Mouse (Mus musculus): ENCODE measurements at regions not wholly inside any gene's neighbourhood (a gene's known extent, or its start where the extent isn't known, plus 50 kb on each side); places are given as distances from the start of the nearest gene placed in this dataset.

- no peak for TF ChIP-seq TCF12 (IDR thresholded peaks at IDR 0.05; ENCODE audit: low read depth, low read length)
- TF ChIP-seq HCFC1 (IDR thresholded peaks at IDR 0.05; ENCODE audit: low read depth, low read length): no peak
- no peak for TF ChIP-seq CTCF (conservative IDR thresholded peaks at IDR 0.05 in 1 of 2, IDR thresholded peaks at IDR 0.05 in 1 of 2; ENCODE audit: low read depth in 2 of 2, low read length in 2 of 2)
- TF ChIP-seq MAZ (IDR thresholded peaks at IDR 0.05; ENCODE audit: low read depth, low read length): no peak
- no peak for TF ChIP-seq EP300 (IDR thresholded peaks at IDR 0.05; ENCODE audit: low read length)
- TF ChIP-seq POLR2A (IDR thresholded peaks at IDR 0.05; ENCODE audit: low read depth, low read length): no peak
Observed at GRCm38 (mm10) chr1:128874190-128874589, 282.1 kb upstream of the Cxcr4 start.

All from CH12.LX (cell line).